Mouse (Mus musculus): ENCODE data around the gene Slf2.

The Slf2 gene

GRCm38 (mm10) chr19:44984420-44984819 lies 53.5 kb downstream of the Slf2 start:
- DNase-seq (ENCODE audit: low read depth): no peak

- no peak for DNase-seq (ENCODE audit: low read depth)
Measured at GRCm38 (mm10) chr19:44985159-44985988, 54.4 kb downstream of the Slf2 start.

- no peak for DNase-seq (ENCODE audit: low read depth)
Measured at GRCm38 (mm10) chr19:44987004-44987403, 56.1 kb downstream of the Slf2 start.

- DNase-seq (ENCODE audit: low read depth): no peak
Measured at GRCm38 (mm10) chr19:44987851-44988250, 56.9 kb downstream of the Slf2 start.

- no peak for DNase-seq (ENCODE audit: low read depth)
Measured at GRCm38 (mm10) chr19:44988321-44988720, 57.4 kb downstream of the Slf2 start.

GRCm38 (mm10) chr19:44988831-44989566 lies 58.0 kb downstream of the Slf2 start, which contains the start of gene Sema4g:
Gene Sema4g (plus strand): TSS chr19:44989101.
- no peak for DNase-seq (ENCODE audit: low read depth)

GRCm38 (mm10) chr19:44989567-44990495 lies 58.9 kb downstream of the Slf2 start:
- DNase-seq (ENCODE audit: low read depth): no peak

- no peak for DNase-seq (ENCODE audit: low read depth)
Measured at GRCm38 (mm10) chr19:44991031-44991430, 60.1 kb downstream of the Slf2 start.

- DNase-seq (ENCODE audit: low read depth): no peak
Measured at GRCm38 (mm10) chr19:44992246-44992645, 61.3 kb downstream of the Slf2 start.

- DNase-seq (ENCODE audit: low read depth): no peak
Measured at GRCm38 (mm10) chr19:44992712-44993111, 61.8 kb downstream of the Slf2 start.

GRCm38 (mm10) chr19:44997786-44998185 lies 66.8 kb downstream of the Slf2 start:
- DNase-seq (ENCODE audit: low read depth): no peak

GRCm38 (mm10) chr19:44999647-45000046 lies 68.7 kb downstream of the Slf2 start:
- no peak for DNase-seq (ENCODE audit: low read depth)

GRCm38 (mm10) chr19:45002301-45002700 lies 71.3 kb downstream of the Slf2 start:
- DNase-seq (ENCODE audit: low read depth): no peak

- DNase-seq (ENCODE audit: low read depth): no peak
Measured at GRCm38 (mm10) chr19:45003740-45004516, 73.0 kb downstream of the Slf2 start.

- peak; percentile 82 for DNase-seq (ENCODE audit: low read depth)
Measured at GRCm38 (mm10) chr19:45005444-45005843, 74.5 kb downstream of the Slf2 start, which contains the start of gene Twnk. Gene Twnk (plus strand): TSS chr19:45005663.

- DNase-seq (ENCODE audit: low read depth): peak; percentile 92
Measured at GRCm38 (mm10) chr19:45005957-45006712, 75.2 kb downstream of the Slf2 start, which contains the start of gene Mrpl43. Gene Mrpl43 (minus strand): TSS chr19:45006442.

- no peak for DNase-seq (ENCODE audit: low read depth)
Measured at GRCm38 (mm10) chr19:45007021-45007420, 76.1 kb downstream of the Slf2 start.

- DNase-seq (ENCODE audit: low read depth): no peak
Measured at GRCm38 (mm10) chr19:45007425-45008191, 76.7 kb downstream of the Slf2 start.

- DNase-seq (ENCODE audit: low read depth): no peak
Measured at GRCm38 (mm10) chr19:45010646-45011045, 79.7 kb downstream of the Slf2 start.

- no peak for DNase-seq (ENCODE audit: low read depth)
Measured at GRCm38 (mm10) chr19:45012219-45012618, 81.3 kb downstream of the Slf2 start.

Data from c-Kit-positive CD71-negative TER-119-negative erythroid progenitor cells, embryonic 14.5 days (primary cell).